ENCODE assay signal across 1 mouse cellular context in the genomic region with DNA sequence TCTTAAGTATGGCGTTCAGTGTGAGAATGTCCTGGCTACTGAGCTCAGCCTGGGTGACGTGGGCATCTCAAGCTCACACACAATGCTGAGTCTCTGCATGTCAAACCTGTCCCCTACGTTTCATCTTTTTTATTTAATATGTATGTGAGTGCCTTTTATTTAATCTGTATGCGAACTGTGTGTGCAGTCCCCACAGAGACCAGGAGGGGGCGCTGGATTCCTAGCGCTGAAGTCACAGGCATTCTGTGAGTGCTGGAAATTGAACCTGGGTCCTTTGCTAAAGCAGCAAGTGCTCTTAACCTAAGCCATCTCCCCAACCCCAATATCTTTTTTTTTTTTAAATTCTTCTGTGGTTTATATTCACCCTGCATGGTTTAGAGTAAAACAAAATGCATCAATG.
TF ChIP-seq lines count a peak whose summit lies in the region.

No protein-coding gene starts in this region.

TF ChIP-seq in CH12.LX, 34 proteins besides CTCF, POLR2A, EP300 and RAD21:
- TF ChIP-seq UBTF (IDR thresholded peaks at IDR 0.05; ENCODE audit: low read depth, low read length): no peak
- TF ChIP-seq NELFE (IDR thresholded peaks at IDR 0.05; ENCODE audit: low read depth, low read length): no peak
- no peak for TF ChIP-seq ETS1 (conservative IDR thresholded peaks at IDR 0.05; ENCODE audit: low read depth, low read length)
- TF ChIP-seq BHLHE40 (IDR thresholded peaks at IDR 0.05; ENCODE audit: low read depth, low read length): no peak
- TF ChIP-seq MAZ (IDR thresholded peaks at IDR 0.05; ENCODE audit: low read depth, low read length): no peak
- no peak for TF ChIP-seq MYC (IDR thresholded peaks at IDR 0.05; ENCODE audit: low read depth, low read length)
- TF ChIP-seq MAX (IDR thresholded peaks at IDR 0.05; ENCODE audit: low read length): no peak
- no peak for TF ChIP-seq NRF1 (IDR thresholded peaks at IDR 0.05; ENCODE audit: low read depth, low read length)
- TF ChIP-seq SMC3 (IDR thresholded peaks at IDR 0.05; ENCODE audit: low read depth, low read length): no peak
